Mouse (Mus musculus): ENCODE measurements around the gene Wdr54.

Wdr54 gene

GRCm38 (mm10) chr6:83107566-83108400, 48.4 kb downstream of the Wdr54 start:
- peak; percentile 69 to 81 for DNase-seq (ENCODE audit: low spot score in 2 of 2)

GRCm38 (mm10) chr6:83104158-83104557, 52.0 kb downstream of the Wdr54 start:
- DNase-seq (ENCODE audit: low spot score in 2 of 2) = no peak

GRCm38 (mm10) chr6:83103130-83103650, 53.0 kb downstream of the Wdr54 start:
- DNase-seq (ENCODE audit: low spot score in 2 of 2) = no peak

- DNase-seq (ENCODE audit: low spot score in 2 of 2) = peak; percentile 63 to 68
These were observed 54.3 kb downstream of the Wdr54 start for GRCm38 (mm10) chr6:83101688-83102556.

- DNase-seq (ENCODE audit: low spot score in 2 of 2) = peak; percentile 92 to 95
These were observed 54.9 kb downstream of the Wdr54 start, which contains the start of the genes Ccdc142 and Gm42688 for GRCm38 (mm10) chr6:83101316-83101687. TSS of gene Ccdc142 (plus strand) at chr6:83101601. TSS of gene Gm42688 (plus strand) at chr6:83101617.
